Mouse (Mus musculus) right cerebral cortex, postnatal 4 days (tissue): ENCODE measurements around the gene Sgo1.
"Not testable (repeated sequence)": the region's sequence is repeated elsewhere in the genome, so short reads cannot be mapped to it uniquely, and the experiment has no call there.

Experiments
- DNase-seq: peaks from one replicate; pipeline ENCODE4 v3.0.0-alpha.2; 2022

Gene Sgo1

DNA sequence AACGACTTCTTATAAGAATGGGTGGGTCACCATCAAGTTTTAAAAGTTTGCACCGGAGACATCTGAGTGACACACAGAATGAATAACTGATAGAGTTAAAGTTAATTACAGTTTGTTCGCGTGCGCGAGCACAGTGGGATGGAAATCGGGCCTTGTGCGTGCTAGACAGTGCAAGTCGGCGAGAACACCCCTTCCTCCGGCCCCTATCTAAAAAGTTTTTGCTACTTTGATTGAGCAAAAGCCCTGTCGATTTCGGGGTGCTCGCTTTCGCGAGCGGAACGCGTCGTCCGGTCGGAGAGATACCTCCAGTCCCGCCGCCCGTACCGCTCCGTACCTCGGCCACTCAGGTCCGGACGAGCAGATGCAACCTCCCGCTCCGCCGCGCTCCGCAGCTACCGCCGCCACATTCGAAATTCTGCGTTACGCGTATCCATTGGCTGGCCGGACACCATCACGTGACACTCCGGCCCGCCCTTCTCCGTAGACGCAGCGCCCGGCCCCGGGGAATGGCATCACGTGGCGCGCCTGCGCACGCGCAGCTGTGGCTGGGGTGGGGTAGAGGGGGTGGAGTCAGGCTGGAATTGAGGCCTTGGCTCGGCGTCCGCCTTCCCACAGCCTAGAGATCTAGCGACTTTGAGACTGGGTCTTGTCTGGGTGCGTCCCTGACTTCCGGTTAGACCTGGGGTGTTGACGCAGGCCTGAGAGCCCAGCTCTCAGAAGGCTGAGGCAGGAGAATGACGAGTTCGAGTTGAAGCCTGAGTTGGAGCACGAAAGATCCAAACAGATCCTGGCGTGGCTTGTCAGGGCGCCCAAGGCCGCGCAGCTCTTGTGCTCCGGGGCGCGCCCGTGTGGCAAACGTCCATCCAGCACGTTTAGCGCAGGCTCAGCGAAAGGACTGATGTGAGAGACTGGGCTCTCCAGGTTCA is at the start of gene Sgo1:
Sgo1 (minus strand) TSS at position 457 of the 926 bp plus-strand sequence.
- DNase-seq: peak; percentile 97

DNA sequence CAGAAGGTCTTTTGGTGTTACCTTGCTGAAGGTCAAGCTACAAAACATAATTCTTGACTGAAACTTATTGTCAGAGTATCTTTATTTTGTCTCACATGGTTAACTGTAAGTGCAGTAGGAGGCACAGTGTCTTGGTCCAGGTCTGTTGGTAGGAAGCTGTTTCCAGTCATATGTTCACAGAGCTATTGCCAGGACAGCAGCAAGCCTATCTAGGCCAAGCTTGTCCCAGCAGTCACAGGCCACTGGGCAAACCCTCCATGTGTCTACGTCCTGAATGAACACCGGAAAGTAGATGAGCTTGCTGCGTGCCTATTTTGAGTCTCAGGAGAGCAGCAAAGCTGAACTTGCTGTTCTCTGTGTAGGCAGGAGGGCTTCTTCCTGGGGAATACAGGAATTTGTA is 29.8 kb upstream of the Sgo1 start:
- DNase-seq: not testable (repeated sequence)

- no peak for DNase-seq
Observed at GRCm38 (mm10) chr17:53718474-53718873, 29.3 kb upstream of the Sgo1 start.

- not testable (repeated sequence) for DNase-seq
Observed at GRCm38 (mm10) chr17:53715161-53715560, 26.0 kb upstream of the Sgo1 start.

DNA sequence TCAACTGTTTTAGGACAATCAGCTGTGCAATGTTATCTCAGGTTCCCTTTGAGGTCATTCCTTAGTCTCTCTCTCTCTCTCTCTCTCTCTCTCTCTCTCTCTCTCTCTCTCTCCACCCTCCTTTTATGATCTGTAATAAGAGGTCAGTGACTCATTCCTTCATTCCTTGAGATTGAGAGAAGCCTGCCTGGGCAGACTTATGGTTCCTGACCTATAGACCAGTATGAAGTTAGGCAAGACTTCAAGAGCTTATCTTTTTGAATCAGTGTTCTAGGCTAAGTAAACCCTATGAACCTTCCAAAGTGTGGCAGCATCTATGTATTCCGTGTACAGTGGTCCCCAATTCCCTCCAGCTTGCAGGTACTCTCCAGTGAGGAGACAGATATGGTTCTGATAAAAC is 25.3 kb upstream of the Sgo1 start:
- DNase-seq: no peak

GRCm38 (mm10) chr17:53697521-53697920 is 8.4 kb upstream of the Sgo1 start:
- DNase-seq: not testable (repeated sequence)

DNA sequence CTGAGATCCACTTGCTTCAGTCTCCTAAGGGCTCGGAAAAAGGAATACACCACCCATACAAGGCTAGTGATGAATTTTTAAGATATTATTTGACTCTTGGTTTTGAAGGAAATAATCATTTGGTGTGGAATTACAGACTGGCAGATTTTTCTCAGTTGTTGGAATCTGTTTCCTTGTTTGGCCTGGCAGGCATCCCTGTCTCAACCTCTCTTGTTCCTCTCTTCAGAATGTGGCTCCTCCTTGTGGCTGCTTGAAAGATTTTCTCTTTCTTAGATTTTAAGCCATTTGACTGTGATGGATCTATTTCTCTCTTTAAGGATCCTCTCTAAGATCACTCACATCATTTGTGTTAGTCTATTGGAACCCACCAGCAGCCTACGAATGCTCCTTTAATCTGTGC is 4.9 kb upstream of the Sgo1 start:
- DNase-seq: peak; percentile 41

DNA sequence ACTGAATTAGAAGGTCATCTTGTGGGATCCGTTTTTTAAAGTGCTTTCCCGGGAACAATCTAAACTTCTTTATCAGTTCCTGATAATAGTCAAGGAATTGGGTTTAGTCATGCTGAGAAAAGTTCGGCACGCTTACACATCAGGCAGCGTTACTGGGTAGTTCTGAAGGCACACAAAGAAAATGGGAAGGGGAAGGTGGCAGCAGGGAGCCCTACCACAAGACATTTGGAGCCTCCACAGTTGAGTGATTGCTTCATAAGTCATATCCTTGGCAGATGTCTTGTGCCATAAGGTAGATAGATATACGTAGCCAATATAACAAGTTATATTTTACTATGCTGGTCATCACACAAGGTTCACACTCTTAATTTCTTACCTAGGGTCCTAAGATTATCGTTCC is 813 bp upstream of the Sgo1 start:
- DNase-seq: no peak

GRCm38 (mm10) chr17:53688321-53688720 is 812 bp downstream of the Sgo1 start:
- DNase-seq: no peak

- DNase-seq: peak; percentile 7
Observed at GRCm38 (mm10) chr17:53678716-53679115, 10.4 kb downstream of the Sgo1 start.

DNA sequence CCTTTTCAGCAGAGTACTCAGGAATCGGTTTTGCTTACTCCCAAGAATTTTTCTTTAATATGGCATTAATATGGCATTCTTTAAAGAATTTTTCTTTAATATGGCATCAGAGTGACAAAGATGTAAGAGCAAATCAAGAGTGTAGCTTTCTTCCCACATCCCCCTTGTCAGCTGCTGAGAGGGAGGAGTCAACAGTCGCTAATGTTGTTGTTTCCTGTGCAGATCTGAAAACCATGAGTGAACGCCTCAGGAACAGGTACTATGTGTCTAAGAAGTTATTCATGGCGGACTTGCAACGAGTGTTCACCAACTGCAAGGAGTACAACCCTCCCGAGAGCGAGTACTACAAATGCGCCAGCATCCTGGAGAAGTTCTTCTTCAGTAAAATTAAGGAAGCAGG is 18.7 kb downstream of the Sgo1 start:
- no peak for DNase-seq

DNA sequence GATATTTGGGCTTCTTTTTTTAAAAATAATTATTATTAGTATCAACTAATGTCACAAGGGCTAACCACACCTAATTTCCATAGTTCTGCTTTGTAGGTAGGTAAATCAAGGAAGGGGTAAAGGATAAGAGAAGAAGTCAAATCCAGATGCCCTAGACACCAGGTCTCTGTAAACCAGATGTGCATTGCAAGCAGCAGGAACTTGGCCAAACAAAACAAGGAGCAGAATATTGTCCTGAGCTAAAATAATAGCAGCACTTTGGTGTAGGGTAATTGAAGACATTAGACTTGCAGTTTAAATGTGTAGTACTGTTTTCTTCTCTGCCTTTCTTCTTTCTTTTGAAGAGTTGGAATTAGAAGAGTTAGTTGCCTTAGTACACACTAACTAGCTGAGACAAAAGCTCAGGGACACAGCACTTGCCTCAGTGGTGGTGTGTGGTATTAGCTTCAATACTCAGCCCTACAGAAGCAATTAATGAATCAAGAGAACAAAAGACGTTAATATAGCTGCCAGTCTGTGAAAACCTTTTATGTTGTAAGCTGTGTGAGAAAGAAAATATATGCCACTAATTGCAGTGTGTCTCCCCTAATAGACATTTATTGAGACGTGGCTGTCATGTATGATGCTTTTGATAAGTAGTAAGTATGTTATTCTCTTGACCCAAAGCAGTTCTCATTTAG is 24.3 kb downstream of the Sgo1 start:
- no peak for DNase-seq

DNA sequence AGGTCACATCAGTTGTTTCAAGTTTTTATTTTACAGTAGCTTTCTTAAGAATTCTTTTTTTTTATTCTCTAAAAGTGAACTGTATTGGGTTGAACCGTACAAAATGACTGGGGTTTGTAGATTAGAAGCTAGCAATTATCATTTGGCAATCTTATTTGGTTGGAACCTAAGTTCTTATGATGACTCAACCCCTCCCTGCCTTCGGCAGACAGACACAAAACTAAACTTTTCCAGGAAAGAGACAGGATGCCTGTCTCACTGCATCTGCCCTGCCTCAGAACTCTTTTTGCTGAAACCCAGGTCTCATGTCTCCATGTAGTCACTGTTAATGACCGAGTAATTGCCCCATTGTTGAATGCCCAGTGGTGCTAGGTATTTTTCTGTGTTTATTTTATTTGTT is 24.9 kb downstream of the Sgo1 start:
- no peak for DNase-seq

GRCm38 (mm10) chr17:53661056-53661840 is 27.9 kb downstream of the Sgo1 start:
- DNase-seq: no peak

DNA sequence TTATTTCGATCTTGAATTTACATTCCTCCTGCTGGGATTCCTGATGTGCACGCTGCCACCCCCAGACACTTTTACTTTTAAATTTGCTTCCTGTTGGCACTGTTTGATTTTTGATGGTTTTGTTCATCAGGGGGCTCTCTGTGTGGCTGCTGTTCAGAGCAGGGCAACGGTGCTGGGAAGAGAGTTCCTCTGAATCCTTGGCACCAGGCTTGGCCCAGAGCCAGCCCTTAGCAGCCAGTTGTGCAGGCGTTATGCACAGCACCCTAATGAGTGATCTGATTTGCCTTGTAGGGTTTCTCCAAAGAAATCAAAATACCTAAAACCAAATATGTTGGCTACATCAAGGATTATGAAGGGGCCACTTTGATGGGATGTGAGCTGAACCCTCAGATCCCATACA is 29.4 kb downstream of the Sgo1 start:
- DNase-seq: peak; percentile 57

GRCm38 (mm10) chr17:53659230-53659629 is 29.9 kb downstream of the Sgo1 start:
- no peak for DNase-seq

GRCm38 (mm10) chr17:53658668-53659067 is 30.5 kb downstream of the Sgo1 start:
- no peak for DNase-seq

- DNase-seq: not testable (repeated sequence)
Observed at GRCm38 (mm10) chr17:53657391-53657790, 31.7 kb downstream of the Sgo1 start.

- DNase-seq: no peak
Observed at GRCm38 (mm10) chr17:53656369-53656860, 32.7 kb downstream of the Sgo1 start.

DNA sequence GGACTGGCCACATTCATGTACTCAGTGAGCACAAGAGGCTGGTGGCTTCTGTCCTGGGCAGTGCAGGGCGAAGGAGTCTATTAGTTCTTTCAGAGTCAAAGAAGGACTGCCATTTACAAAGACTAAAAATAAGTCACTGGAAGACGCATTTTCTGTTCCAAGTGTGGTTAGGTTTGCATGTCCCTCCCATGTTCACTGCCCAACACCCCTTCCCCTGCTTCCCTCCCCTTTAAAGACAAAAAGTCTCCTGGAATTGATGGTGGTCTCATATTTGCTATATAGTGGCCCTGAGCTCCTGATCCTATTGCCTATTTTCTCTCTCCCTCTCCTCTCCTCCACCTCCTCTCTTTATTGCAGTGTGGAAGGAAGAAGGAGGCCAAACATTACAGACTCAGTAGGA is 33.2 kb downstream of the Sgo1 start:
- DNase-seq: no peak

DNA sequence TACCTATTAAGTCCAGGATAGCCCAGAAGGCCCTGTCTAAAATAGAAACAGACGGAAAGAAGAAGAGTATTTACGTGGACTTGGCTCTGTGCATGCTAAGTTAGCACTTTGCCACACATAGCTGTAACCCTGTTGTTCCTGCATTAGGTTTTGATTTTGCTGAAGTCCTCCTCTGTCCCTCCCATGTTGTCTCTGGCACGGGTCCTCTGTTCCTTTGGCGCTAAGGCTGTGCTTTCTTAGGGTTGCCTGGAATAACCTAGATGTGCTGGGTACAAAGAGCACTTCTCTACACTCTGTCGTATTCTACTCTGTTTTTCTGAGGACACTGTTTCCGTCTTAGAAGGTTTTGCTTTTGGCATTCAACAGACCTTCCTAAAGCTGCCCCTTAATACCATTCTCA is 34.1 kb downstream of the Sgo1 start:
- DNase-seq: no peak

- DNase-seq: no peak
Observed at GRCm38 (mm10) chr17:53654596-53654995, 34.5 kb downstream of the Sgo1 start.

- no peak for DNase-seq
Observed at GRCm38 (mm10) chr17:53650251-53650661, 38.9 kb downstream of the Sgo1 start.
